Mouse (Mus musculus): ENCODE results near the gene St6galnac4. TPM values are rescaled to one million over a fixed set of nuclear protein-coding genes. Genes with fewer than 3 reads are reported as not detected.
A peak's percentile ranks its signal among the peaks of the same experiment; 100 is the strongest.

The St6galnac4 gene
- 17.0 and 18.1 TPM in 2 replicates for polyA plus RNA-seq (2014; fragmentation: Nextera tagmentation; extraction: Ambion mirVana)

- Histone ChIP-seq H3K4me1 (ENCODE audit: control insufficient read depth, insufficient read depth, low read length) (peaks cover 16% of the 10 kb centered on the region; the same call in 1 of the 2 replicates), H3K36me3 (ENCODE audit: control insufficient read depth, insufficient read depth, low read length) (no peaks in the 10 kb centered on the region; the same call in 1 of the 2 replicates), H3K4me2 (replicated peaks; ENCODE audit: low read depth, low read length) (peak within 1 kb of the TSS; percentile 72), H3K27ac (ENCODE audit: low read length) (peak within 1 kb of the TSS; percentile 64), H3K27me3 (ENCODE audit: control insufficient read depth, insufficient read depth, low read length) (no peaks in the 10 kb centered on the region), H3K9me3 (ENCODE audit: control insufficient read depth, low read depth, low read length) (no peaks in the 10 kb centered on the region), H3K4me3 (ENCODE audit: low read depth, low read length) (peak within 1 kb of the TSS; percentile 46), H3K9ac (replicated peaks; ENCODE audit: low read depth, low read length) (peak within 1 kb of the TSS; percentile 40)
- ATAC-seq (ENCODE audit: insufficient number of reproducible peaks, insufficient read depth, low FRiP score, low read depth) = peak; percentile 90
- WGBS = under 1% methylated on average over 38 of the region's 38 CpGs
Measured at GRCm38 (mm10) chr2:32586871-32587351, at the start of gene St6galnac4. TSS of gene St6galnac4 (plus strand) at chr2:32587095.

GRCm38 (mm10) chr2:32537360-32537905, 49.5 kb upstream of the St6galnac4 start:
- Histone ChIP-seq H3K4me2 (replicated peaks; ENCODE audit: low read depth, low read length) (peak overlapping the region; percentile 78), H3K9ac (replicated peaks; ENCODE audit: low read depth, low read length) (peak overlapping the region; percentile 89), H3K4me1 (ENCODE audit: control insufficient read depth, insufficient read depth, low read length) (peaks cover 45% of the 10 kb centered on the region), H3K27ac (ENCODE audit: low read length) (peak overlapping the region; percentile 64; the same call in 1 of the 2 replicates), H3K36me3 (ENCODE audit: control insufficient read depth, insufficient read depth, low read length) (no peaks in the 10 kb centered on the region), H3K4me3 (ENCODE audit: low read depth, low read length) (peak overlapping the region; percentile 84), H3K9me3 (ENCODE audit: control insufficient read depth, low read depth, low read length) (no peaks in the 10 kb centered on the region), H3K27me3 (ENCODE audit: control insufficient read depth, insufficient read depth, low read length) (no peaks in the 10 kb centered on the region)
- ATAC-seq (ENCODE audit: insufficient number of reproducible peaks, insufficient read depth, low FRiP score, low read depth) = no peak
- 13% methylated on average over 9 of the region's 9 CpGs for WGBS

GRCm38 (mm10) chr2:32537941-32538340, 49.0 kb upstream of the St6galnac4 start:
- H3K27ac ChIP-seq (ENCODE audit: low read length) = no peak overlapping the region
- no peak for ATAC-seq (ENCODE audit: insufficient number of reproducible peaks, insufficient read depth, low FRiP score, low read depth)
- H3K36me3 ChIP-seq (ENCODE audit: control insufficient read depth, insufficient read depth, low read length) = no peaks in the 10 kb centered on the region
- H3K27me3 ChIP-seq (ENCODE audit: control insufficient read depth, insufficient read depth, low read length) = no peaks in the 10 kb centered on the region
- H3K9ac ChIP-seq (replicated peaks; ENCODE audit: low read depth, low read length) = no peak overlapping the region
- 60% methylated on average over 5 of the region's 5 CpGs for WGBS
- peak overlapping the region; percentile 78 for H3K4me2 ChIP-seq (replicated peaks; ENCODE audit: low read depth, low read length)
- no peaks in the 10 kb centered on the region for H3K9me3 ChIP-seq (ENCODE audit: control insufficient read depth, low read depth, low read length)
- peaks cover 45% of the 10 kb centered on the region for H3K4me1 ChIP-seq (ENCODE audit: control insufficient read depth, insufficient read depth, low read length)
- H3K4me3 ChIP-seq (ENCODE audit: low read depth, low read length) = peak overlapping the region; percentile 84; the same call in 1 of the 2 replicates

GRCm38 (mm10) chr2:32538461-32538860, 48.4 kb upstream of the St6galnac4 start:
- no peaks in the 10 kb centered on the region for H3K27me3 ChIP-seq (ENCODE audit: control insufficient read depth, insufficient read depth, low read length)
- H3K9me3 ChIP-seq (ENCODE audit: control insufficient read depth, low read depth, low read length) = no peaks in the 10 kb centered on the region
- no peak overlapping the region; the same call in 1 of the 2 replicates for H3K4me3 ChIP-seq (ENCODE audit: low read depth, low read length)
- peaks cover 45% of the 10 kb centered on the region for H3K4me1 ChIP-seq (ENCODE audit: control insufficient read depth, insufficient read depth, low read length)
- H3K36me3 ChIP-seq (ENCODE audit: control insufficient read depth, insufficient read depth, low read length) = no peaks in the 10 kb centered on the region
- peak overlapping the region; percentile 78 for H3K4me2 ChIP-seq (replicated peaks; ENCODE audit: low read depth, low read length)
- 50% methylated on average over 4 of the region's 4 CpGs for WGBS
- H3K9ac ChIP-seq (replicated peaks; ENCODE audit: low read depth, low read length) = no peak overlapping the region
- no peak overlapping the region for H3K27ac ChIP-seq (ENCODE audit: low read length)
- ATAC-seq (ENCODE audit: insufficient number of reproducible peaks, insufficient read depth, low FRiP score, low read depth) = no peak

- Histone ChIP-seq H3K9me3 (ENCODE audit: control insufficient read depth, low read depth, low read length) (no peaks in the 10 kb centered on the region), H3K36me3 (ENCODE audit: control insufficient read depth, insufficient read depth, low read length) (no peaks in the 10 kb centered on the region), H3K4me1 (ENCODE audit: control insufficient read depth, insufficient read depth, low read length) (peaks cover 40% of the 10 kb centered on the region), H3K27ac (ENCODE audit: low read length) (no peak overlapping the region), H3K27me3 (ENCODE audit: control insufficient read depth, insufficient read depth, low read length) (no peaks in the 10 kb centered on the region), H3K9ac (replicated peaks; ENCODE audit: low read depth, low read length) (no peak overlapping the region; the same call in 1 of the 2 replicates), H3K4me2 (replicated peaks; ENCODE audit: low read depth, low read length) (peak overlapping the region; percentile 78), H3K4me3 (ENCODE audit: low read depth, low read length) (no peak overlapping the region)
- 65% methylated on average over 14 of the region's 14 CpGs for WGBS
- no peak for ATAC-seq (ENCODE audit: insufficient number of reproducible peaks, insufficient read depth, low FRiP score, low read depth)
Measured at GRCm38 (mm10) chr2:32539452-32539981, 47.4 kb upstream of the St6galnac4 start.

GRCm38 (mm10) chr2:32541333-32541908, 45.5 kb upstream of the St6galnac4 start:
- Histone ChIP-seq H3K9me3 (ENCODE audit: control insufficient read depth, low read depth, low read length) (no peaks in the 10 kb centered on the region), H3K9ac (replicated peaks; ENCODE audit: low read depth, low read length) (no peak overlapping the region), H3K4me2 (replicated peaks; ENCODE audit: low read depth, low read length) (no peak overlapping the region), H3K27ac (ENCODE audit: low read length) (no peak overlapping the region), H3K4me3 (ENCODE audit: low read depth, low read length) (no peak overlapping the region), H3K4me1 (ENCODE audit: control insufficient read depth, insufficient read depth, low read length) (peaks cover 38% of the 10 kb centered on the region), H3K27me3 (ENCODE audit: control insufficient read depth, insufficient read depth, low read length) (no peaks in the 10 kb centered on the region), H3K36me3 (ENCODE audit: control insufficient read depth, insufficient read depth, low read length) (no peaks in the 10 kb centered on the region)
- ATAC-seq (ENCODE audit: insufficient number of reproducible peaks, insufficient read depth, low FRiP score, low read depth) = no peak
- 88% methylated on average over 2 of the region's 2 CpGs for WGBS

GRCm38 (mm10) chr2:32541986-32542573, 44.8 kb upstream of the St6galnac4 start:
- no peak for ATAC-seq (ENCODE audit: insufficient number of reproducible peaks, insufficient read depth, low FRiP score, low read depth)
- H3K4me2 ChIP-seq (replicated peaks; ENCODE audit: low read depth, low read length) = no peak overlapping the region
- H3K4me3 ChIP-seq (ENCODE audit: low read depth, low read length) = no peak overlapping the region
- no peaks in the 10 kb centered on the region for H3K27me3 ChIP-seq (ENCODE audit: control insufficient read depth, insufficient read depth, low read length)
- H3K9me3 ChIP-seq (ENCODE audit: control insufficient read depth, low read depth, low read length) = no peaks in the 10 kb centered on the region
- no peaks in the 10 kb centered on the region for H3K36me3 ChIP-seq (ENCODE audit: control insufficient read depth, insufficient read depth, low read length)
- 85% methylated on average over 4 of the region's 4 CpGs for WGBS
- H3K4me1 ChIP-seq (ENCODE audit: control insufficient read depth, insufficient read depth, low read length) = peaks cover 33% of the 10 kb centered on the region
- H3K27ac ChIP-seq (ENCODE audit: low read length) = no peak overlapping the region
- no peak overlapping the region for H3K9ac ChIP-seq (replicated peaks; ENCODE audit: low read depth, low read length)

GRCm38 (mm10) chr2:32543031-32543449, 43.9 kb upstream of the St6galnac4 start:
- H3K4me1 ChIP-seq (ENCODE audit: control insufficient read depth, insufficient read depth, low read length) = peaks cover 23% of the 10 kb centered on the region
- H3K36me3 ChIP-seq (ENCODE audit: control insufficient read depth, insufficient read depth, low read length) = no peaks in the 10 kb centered on the region
- H3K4me2 ChIP-seq (replicated peaks; ENCODE audit: low read depth, low read length) = no peak overlapping the region
- no peaks in the 10 kb centered on the region for H3K9me3 ChIP-seq (ENCODE audit: control insufficient read depth, low read depth, low read length)
- no peak overlapping the region for H3K9ac ChIP-seq (replicated peaks; ENCODE audit: low read depth, low read length)
- H3K27me3 ChIP-seq (ENCODE audit: control insufficient read depth, insufficient read depth, low read length) = no peaks in the 10 kb centered on the region
- H3K27ac ChIP-seq (ENCODE audit: low read length) = no peak overlapping the region
- no peak for ATAC-seq (ENCODE audit: insufficient number of reproducible peaks, insufficient read depth, low FRiP score, low read depth)
- WGBS = 71% methylated on average over 3 of the region's 3 CpGs
- H3K4me3 ChIP-seq (ENCODE audit: low read depth, low read length) = no peak overlapping the region

Data from stomach, embryonic 14.5 days (tissue).